Mouse (Mus musculus) monocyte, adult 5-6 weeks (primary cell): ENCODE measurements around the gene Nfya. TPM values are rescaled to one million over a fixed set of nuclear protein-coding genes. Genes with fewer than 3 reads are reported as not detected.

Experiments
- ATAC-seq: fragments of 153-309, 156-312 bp; replicated peaks from 2 replicates; pipeline ENCODE4 v1.8.0; 2017; ENCODE audit warnings: mild to moderate bottlenecking; ENCODE audit not compliant: low TSS enrichment, insufficient number of reproducible peaks, severe bottlenecking, poor library complexity, low FRiP score
- total RNA-seq: library from RNA; stranded (forward); fragments of 200-1000, 200-491, 200-594 nt; gene quantifications from 3 replicates; pipeline ENCODE4 v1.2.3, GENCODE M21; 2017

Gene Nfya
- total RNA-seq, 1 experiment from 2014 or later = 25.3 TPM

- no peak for ATAC-seq
Observed at GRCm38 (mm10) chr17:48407910-48408525, 1.7 kb downstream of the Nfya start.

- no peak for ATAC-seq
Observed at GRCm38 (mm10) chr17:48407154-48407553, 2.6 kb downstream of the Nfya start.

- ATAC-seq = no peak
Observed at GRCm38 (mm10) chr17:48404706-48405105, 5.0 kb downstream of the Nfya start.

- no peak for ATAC-seq
Observed at GRCm38 (mm10) chr17:48403848-48404247, 5.9 kb downstream of the Nfya start.

GRCm38 (mm10) chr17:48402751-48403150 is 7.0 kb downstream of the Nfya start:
- ATAC-seq = no peak

- no peak for ATAC-seq
Observed at GRCm38 (mm10) chr17:48401710-48402109, 8.0 kb downstream of the Nfya start.

GRCm38 (mm10) chr17:48392616-48393015 is 17.1 kb downstream of the Nfya start:
- no peak for ATAC-seq

GRCm38 (mm10) chr17:48391446-48391845 is 18.3 kb downstream of the Nfya start:
- ATAC-seq = no peak

- no peak for ATAC-seq
Observed at GRCm38 (mm10) chr17:48389442-48389841, 20.3 kb downstream of the Nfya start.

GRCm38 (mm10) chr17:48388666-48389065 is 21.0 kb downstream of the Nfya start:
- no peak for ATAC-seq

- ATAC-seq = 0 out of 2 replicates have a peak, but pooled peaks have one; percentile 36
Observed at GRCm38 (mm10) chr17:48385786-48386461, 23.8 kb downstream of the Nfya start.

GRCm38 (mm10) chr17:48379050-48379449 is 30.7 kb downstream of the Nfya start:
- ATAC-seq = peak; percentile 82

GRCm38 (mm10) chr17:48376102-48376501 is 33.6 kb downstream of the Nfya start:
- ATAC-seq = no peak

GRCm38 (mm10) chr17:48372987-48373386 is 36.7 kb downstream of the Nfya start:
- ATAC-seq = no peak

GRCm38 (mm10) chr17:48371621-48372020 is 38.1 kb downstream of the Nfya start:
- ATAC-seq = no peak

- ATAC-seq = no peak
Observed at GRCm38 (mm10) chr17:48366806-48367205, 42.9 kb downstream of the Nfya start.

- no peak for ATAC-seq
Observed at GRCm38 (mm10) chr17:48365511-48366155, 44.1 kb downstream of the Nfya start.

- no peak for ATAC-seq
Observed at GRCm38 (mm10) chr17:48363421-48363965, 46.2 kb downstream of the Nfya start.

- no peak for ATAC-seq
Observed at GRCm38 (mm10) chr17:48362966-48363365, 46.7 kb downstream of the Nfya start.

GRCm38 (mm10) chr17:48362346-48362745 is 47.4 kb downstream of the Nfya start:
- no peak for ATAC-seq
